Mouse (Mus musculus): ENCODE results near the gene Il9.

Gene Il9

DNA sequence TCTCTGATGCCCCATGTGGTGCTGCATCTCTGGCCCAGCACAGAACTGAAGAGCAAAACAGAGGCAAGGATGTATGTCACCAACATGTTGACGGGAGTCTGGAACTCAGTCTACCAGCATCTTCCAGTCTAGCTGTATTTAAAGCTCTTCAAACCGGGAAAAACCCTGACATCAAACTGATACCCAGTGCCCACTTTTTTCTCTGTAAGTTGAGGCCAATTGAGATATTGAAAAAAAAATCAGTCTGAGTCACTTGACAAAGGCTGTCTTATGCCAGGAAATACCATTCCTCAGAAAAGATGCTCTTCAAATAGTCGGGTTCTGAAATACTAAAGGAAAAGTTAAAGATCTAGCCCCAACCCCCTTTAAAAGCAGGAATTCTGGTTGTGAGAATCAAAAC, at the start of gene Il9:
Gene Il9 (minus strand): TSS at position 101 of the 400 bp plus-strand sequence.
- DNase-seq: no peak

- DNase-seq: no peak
Observed at GRCm38 (mm10) chr13:56529685-56530084, 47.6 kb upstream of the Il9 start.

DNA sequence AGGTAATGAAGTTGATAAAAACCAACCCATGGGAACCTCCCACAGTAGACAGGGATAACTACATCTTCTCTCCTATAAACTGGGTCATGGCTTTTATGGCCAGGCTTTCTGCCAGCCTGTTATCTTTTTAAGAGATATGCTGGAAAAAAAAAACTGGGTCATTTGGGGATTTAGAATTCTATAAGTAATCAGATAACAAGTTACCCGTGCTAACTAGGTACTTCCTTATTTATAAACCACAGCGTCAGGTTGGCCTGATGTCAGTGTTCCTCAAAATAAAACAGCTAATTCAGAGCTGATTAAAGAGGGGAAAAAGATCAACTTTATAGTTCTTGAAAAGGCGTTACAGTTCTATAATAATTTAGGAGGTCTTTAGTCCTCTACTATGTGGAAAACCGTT, 47.0 kb upstream of the Il9 start:
- no peak for DNase-seq

DNA sequence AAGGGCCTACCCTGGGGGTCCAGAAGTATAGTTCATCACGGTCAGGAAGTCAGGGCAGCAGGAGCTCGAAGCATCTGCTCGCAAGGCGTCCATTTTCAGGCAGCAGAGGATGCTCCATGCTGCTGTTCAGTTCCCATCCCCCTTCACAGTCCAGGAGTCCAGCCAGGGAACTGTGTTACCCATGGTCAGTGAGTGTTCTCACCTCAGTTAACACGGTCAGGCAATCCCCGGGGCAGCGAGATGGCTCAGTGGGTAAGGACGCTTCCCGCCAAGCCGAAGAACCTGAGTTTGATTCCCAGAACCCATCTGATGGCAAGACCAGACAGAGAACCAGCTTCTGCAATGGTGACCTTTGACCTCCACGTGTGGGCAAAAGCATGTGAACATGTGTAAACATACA, 46.2 kb upstream of the Il9 start:
- no peak for DNase-seq

- no peak for DNase-seq
Observed at GRCm38 (mm10) chr13:56527846-56528245, 45.8 kb upstream of the Il9 start.

GRCm38 (mm10) chr13:56526871-56527270, 44.8 kb upstream of the Il9 start:
- DNase-seq: no peak

DNA sequence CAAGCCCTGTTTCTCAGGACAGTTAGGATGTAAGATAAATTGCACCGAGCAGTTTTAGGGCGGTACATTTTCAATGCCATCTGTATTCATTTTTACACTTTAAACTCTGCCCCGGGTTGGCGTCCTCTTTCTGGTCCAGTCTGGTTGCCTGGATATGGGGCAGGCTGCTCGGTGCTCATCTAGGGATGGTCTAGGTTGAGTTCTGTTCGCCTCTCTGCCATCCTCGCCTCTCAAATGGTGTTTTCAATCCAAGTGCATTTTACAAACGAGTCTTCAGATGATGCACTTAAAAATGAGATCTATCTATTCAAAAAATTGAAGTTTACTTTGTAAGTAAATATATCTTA, 40.7 kb upstream of the Il9 start:
- DNase-seq: no peak

GRCm38 (mm10) chr13:56522081-56522820, 40.2 kb upstream of the Il9 start, which contains the start of gene Fbxl21:
Gene Fbxl21 (plus strand): TSS chr13:56522472.
- peak; percentile 95 to 96 for DNase-seq

DNA sequence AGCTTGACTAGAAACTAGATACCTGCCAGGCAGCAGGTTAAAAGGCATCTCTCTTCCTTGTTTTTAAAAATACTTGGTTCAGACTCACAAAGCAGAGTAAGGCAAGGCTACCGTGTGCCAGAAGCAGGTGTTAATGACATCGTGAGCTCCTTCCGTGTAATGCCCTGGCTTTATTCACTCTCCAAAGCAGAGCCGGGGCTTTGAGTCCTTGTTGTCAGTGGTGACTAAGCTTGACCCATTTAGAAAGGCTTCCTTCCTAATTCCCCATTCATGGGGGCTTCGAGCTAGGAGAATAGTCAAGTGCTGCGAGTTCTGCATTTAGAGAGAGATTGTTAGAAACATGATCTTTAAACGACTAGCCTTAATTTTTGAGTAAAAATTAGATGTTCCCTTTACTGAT, 34.8 kb upstream of the Il9 start:
- DNase-seq: no peak

GRCm38 (mm10) chr13:56516311-56516710, 34.3 kb upstream of the Il9 start:
- DNase-seq: no peak

GRCm38 (mm10) chr13:56513595-56513994, 31.5 kb upstream of the Il9 start:
- no peak for DNase-seq

DNA sequence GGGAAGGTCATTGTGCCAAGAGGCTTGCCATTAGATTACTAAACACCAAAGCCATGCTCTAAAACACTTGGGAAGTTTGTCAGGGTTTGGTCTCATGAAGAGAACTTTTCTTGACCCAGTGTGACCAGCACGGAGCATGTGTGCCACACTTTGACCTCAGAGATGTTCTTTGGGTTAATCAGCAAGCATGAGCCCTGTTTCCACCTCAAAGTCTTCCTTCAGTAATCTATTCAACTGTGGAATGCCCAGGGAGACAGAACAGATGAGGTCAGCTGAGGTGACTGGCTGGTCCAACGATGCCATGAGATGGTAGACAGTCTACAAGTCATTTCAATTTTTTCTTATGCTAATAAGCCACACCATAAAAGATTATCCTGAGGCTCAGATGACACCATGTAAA, 27.8 kb upstream of the Il9 start:
- DNase-seq: no peak

GRCm38 (mm10) chr13:56506871-56507496, 24.9 kb upstream of the Il9 start:
- no peak for DNase-seq

DNA sequence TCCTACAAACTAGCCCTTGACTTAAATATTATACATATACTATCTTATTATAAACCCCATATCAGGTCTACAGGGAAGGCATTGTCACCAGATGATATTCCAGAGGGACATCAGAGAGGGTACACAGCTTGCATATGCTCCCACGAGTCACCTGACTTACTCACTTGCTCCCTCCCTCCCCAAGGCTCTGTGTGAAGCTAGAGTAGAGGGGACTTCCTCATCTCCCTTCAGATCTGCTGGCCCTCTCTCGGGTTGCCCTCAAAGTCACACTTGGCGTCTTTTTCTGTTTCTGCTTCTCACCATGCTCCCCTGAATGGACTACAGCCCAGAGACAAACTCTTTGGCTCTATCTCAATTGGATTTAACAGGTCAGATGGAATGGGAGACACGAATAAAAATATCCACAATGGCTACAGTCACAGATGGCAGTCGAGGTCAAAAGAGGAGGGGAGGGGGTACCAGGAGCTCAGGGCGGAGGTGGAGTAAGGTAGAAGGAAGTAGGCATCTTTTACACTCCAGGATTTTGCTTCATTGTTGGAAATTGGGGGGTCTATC, 19.9 kb upstream of the Il9 start:
- DNase-seq: no peak

DNA sequence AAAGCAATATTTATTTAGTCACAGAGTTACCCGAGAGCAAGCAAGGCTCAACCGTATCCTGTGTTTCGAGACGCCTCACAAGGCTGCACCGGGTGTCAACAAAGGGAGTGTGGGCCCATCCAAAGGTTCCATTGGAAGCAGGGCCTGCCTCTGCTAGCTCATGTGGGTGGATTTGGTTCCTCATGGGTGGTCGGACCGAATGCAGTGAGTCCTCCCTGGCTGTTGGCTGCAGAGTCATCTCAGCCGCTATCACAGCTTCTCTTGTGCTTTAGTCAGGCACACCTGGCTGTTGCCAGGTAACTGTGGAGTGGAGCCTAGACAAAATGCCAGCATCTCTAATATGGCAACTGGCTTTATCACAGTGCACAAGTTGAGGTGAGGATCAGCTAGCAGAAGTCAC, 18.6 kb upstream of the Il9 start:
- DNase-seq: no peak

DNA sequence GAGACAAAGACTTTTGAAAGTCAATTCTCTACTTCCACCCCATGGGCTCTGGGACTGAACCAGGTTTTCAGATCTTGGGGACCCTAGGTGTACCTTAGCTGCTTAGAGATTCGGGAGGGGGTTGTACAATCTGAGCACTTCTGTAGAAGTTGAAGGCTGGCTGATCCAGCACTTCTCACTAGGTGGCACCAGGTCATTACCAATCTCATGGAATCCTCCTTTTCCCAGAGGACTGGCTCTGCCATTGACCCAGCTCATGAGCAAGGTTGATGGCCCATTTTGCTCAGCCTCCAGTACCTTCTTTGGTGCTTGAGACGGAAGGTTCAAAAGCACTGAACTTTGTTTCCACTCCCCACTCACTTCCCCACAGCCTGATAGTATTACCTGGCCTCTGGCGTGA, 18.1 kb upstream of the Il9 start:
- no peak for DNase-seq

DNA sequence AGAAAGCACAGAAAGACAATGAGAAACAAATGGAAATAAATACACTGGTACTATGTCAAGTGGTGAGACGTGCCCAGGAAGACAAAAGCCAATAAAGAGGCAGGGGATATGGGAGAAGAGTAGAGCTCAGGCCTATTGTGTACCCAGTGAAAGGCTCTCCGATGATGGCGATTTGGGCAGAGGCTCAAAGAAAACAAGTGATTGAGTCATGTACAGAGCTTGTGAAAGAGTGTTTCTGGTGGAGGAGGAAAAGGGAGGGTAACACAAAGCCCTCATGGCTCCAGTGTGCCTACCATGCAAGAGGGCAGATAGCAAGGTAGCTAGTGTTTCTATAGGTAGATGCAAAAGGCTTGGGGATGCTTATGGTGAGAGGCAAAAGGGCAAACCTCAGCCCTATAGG, 12.4 kb upstream of the Il9 start:
- no peak for DNase-seq

GRCm38 (mm10) chr13:56488012-56488411, 6.0 kb upstream of the Il9 start:
- no peak for DNase-seq

DNA sequence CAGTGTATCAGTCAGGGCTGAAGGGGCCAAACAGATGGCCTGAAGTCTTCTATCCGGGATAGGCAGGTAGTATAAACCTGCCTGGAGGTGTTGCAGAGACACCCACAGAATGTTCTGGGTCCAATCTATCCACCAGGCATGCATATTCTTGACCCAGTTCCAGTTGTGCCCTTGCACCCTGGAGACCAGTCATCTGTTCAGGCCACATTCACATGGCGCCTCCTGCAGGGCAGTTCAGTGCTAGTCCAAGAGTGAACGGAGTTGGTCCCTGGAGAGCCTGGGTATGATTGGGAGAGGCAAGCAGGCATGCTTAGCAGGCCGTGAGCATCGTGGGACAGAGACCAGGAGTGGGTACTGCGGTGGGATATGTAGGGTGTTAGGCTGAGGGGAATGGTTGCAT, 4.0 kb downstream of the Il9 start:
- DNase-seq: no peak

DNA sequence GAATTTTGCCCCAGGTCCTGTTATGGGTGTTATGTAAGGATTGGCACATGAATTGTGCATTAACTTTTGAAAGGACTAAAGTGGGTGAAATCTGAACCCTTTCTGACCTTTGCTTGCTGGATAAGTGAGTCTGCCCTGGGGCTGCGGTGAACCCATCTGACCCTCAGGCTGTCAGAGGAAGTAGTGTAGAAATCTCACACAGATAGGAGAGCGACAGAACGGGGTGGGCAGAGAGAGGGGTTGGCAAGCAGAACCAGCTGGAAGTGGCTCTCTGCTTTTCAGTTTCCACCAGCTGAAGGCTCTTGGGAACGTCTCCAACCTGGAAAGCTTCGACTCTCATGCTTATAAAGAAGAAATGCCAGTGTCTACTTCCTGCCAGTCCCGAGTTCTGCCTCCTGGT, 4.8 kb downstream of the Il9 start:
- no peak for DNase-seq

- DNase-seq: peak in 1 of 2 experiments; percentile 18
Observed at GRCm38 (mm10) chr13:56476790-56477189, 5.3 kb downstream of the Il9 start.

- peak in 1 of 2 experiments; percentile 61 for DNase-seq
Observed at GRCm38 (mm10) chr13:56475363-56475762, 6.7 kb downstream of the Il9 start.

DNA sequence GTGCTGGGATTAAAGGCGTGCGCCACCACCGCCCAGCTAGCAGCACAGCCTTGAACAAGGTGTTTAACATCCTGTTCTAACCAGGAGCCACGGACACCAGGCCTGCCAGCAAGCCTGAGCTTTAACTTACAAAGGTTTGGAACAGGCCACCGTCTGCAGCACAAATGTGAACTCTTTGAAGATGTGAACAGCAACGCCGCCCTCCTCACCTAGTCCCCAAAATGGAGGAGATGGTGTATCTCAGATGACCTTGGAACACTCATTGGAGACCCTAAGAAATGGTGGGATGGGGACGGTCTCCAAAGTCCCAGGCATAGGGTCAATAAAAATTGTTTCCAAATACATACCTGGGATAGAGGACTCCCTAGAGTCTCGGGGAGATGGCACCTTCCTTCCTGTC, 9.4 kb downstream of the Il9 start:
- no peak for DNase-seq

GRCm38 (mm10) chr13:56471951-56472350, 10.1 kb downstream of the Il9 start:
- peak; percentile 41 to 65 for DNase-seq

DNA sequence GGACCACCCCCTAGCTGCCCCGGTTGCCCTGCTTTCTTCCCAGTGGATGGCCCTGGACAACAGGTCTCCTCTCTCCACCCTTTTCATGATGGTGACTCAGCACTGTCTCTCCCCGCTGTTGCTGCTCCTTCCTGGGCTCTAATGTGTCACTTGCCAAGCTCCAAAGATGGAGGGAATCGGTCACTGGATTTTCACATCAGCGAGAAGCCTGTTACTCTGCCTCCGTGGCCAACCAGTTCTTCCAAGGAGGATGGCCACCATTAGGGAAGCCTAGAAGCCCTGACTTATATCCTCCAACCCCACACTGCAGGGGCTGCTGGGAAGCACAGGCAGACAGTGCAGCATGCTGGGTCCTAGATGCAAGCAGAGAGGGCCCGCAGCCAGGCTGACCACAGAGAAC, 10.8 kb downstream of the Il9 start:
- no peak for DNase-seq

Data from lung, postnatal 4 days (tissue).